25 mouse cellular contexts compared by ENCODE assay signal in genomic region chr7:115486431-115486830, GRCm38 (mm10).
"Had no signal": no experiment of that assay in that cellular context is flagged by ENCODE, and none has a peak within 500 bp of the region (broad histone marks: within the 10 kb centered on the region; RNA-seq: fewer than 3 reads in every experiment).

No protein-coding gene starts in this region.

- H3K9me3 ChIP-seq: heart, embryonic 12.5 days; hindbrain, embryonic 13.5 days; hindbrain, embryonic 15.5 days; kidney, embryonic 15.5 days; limb, embryonic 13.5 days; limb, embryonic 15.5 days; liver, embryonic 12.5 days had no signal

- H3K4me3 ChIP-seq: gastrocnemius, adult 2 months; heart, embryonic 12.5 days; hindbrain, embryonic 13.5 days; hindbrain, embryonic 15.5 days; kidney, embryonic 15.5 days; limb, embryonic 13.5 days; limb, embryonic 15.5 days; liver, embryonic 12.5 days had no signal

- H3K36me3 ChIP-seq: hindbrain, embryonic 13.5 days; hindbrain, embryonic 15.5 days; kidney, embryonic 15.5 days; limb, embryonic 15.5 days had no signal

- H3K9ac ChIP-seq: heart, embryonic 12.5 days; hindbrain, embryonic 13.5 days; hindbrain, embryonic 15.5 days; kidney, embryonic 15.5 days; limb, embryonic 13.5 days; limb, embryonic 15.5 days; liver, embryonic 12.5 days; liver, embryonic 14.5 days had no signal

- H3K4me1 ChIP-seq: hindbrain, embryonic 13.5 days; hindbrain, embryonic 15.5 days; kidney, embryonic 15.5 days; liver, embryonic 12.5 days had no signal

- DNase-seq: gastrocnemius, adult 2 months; gastrocnemius, postnatal 10 days; gastrocnemius, postnatal 25 days; heart, adult 18-20 months; heart, postnatal 14 days; heart, postnatal 36 days; kidney, adult 11 months; kidney, adult 2 months; kidney, adult 9 months; kidney, postnatal 14 days; kidney, postnatal 36 days; layer of hippocampus, adult 9-11 months; layer of hippocampus, postnatal 36 days; left cerebral cortex, postnatal 4 days had no signal

- H3K27me3 ChIP-seq: heart, embryonic 12.5 days; hindbrain, embryonic 13.5 days; hindbrain, embryonic 15.5 days; kidney, embryonic 15.5 days; limb, embryonic 15.5 days; liver, embryonic 12.5 days had no signal

- H3K27ac ChIP-seq: gastrocnemius, adult 2 months; hindbrain, embryonic 13.5 days; hindbrain, embryonic 15.5 days; hindbrain, postnatal 0 days; kidney, embryonic 15.5 days; kidney, postnatal 0 days; limb, embryonic 13.5 days; limb, embryonic 15.5 days; liver, embryonic 12.5 days; liver, embryonic 14.5 days had no signal

- ATAC-seq: hindbrain, postnatal 0 days; intestine, embryonic 16.5 days; liver, embryonic 12.5 days had no signal

- H3K4me2 ChIP-seq: heart, embryonic 12.5 days; hindbrain, embryonic 13.5 days; hindbrain, embryonic 15.5 days; kidney, embryonic 15.5 days; limb, embryonic 13.5 days; limb, embryonic 15.5 days; liver, embryonic 12.5 days had no signal
